Mouse (Mus musculus) neural tube, embryonic 13.5 days (tissue): ENCODE data around the gene Zfand5. TPM values are rescaled to one million over a fixed set of nuclear protein-coding genes. Genes with fewer than 3 reads are reported as not detected.
A peak's percentile ranks its signal among the peaks of the same experiment; 100 is the strongest.
"Not testable (repeated sequence)": the region's sequence is repeated elsewhere in the genome, so short reads cannot be mapped to it uniquely, and the experiment has no call there.

Source experiments
- ATAC-seq: fragments of 200-750 bp; cut with Nextera tagmentation; 2 replicates; pipeline ENCODE4 v1.8.0; 2017; ENCODE audit warnings: low read depth, mild to moderate bottlenecking, moderate TSS enrichment, moderate library complexity
- H3K27ac ChIP-seq: fragments of 300-500 bp; sonication (generic); replicated peaks from 2 replicates; pipeline ENCODE4 v1.5.1; 2015; ENCODE audit warnings: moderate library complexity, mild to moderate bottlenecking, inconsistent platforms
- H3K27me3 ChIP-seq: fragments of 300-500 bp; sonication (generic); 2 replicates; pipeline ENCODE4 v1.6.1; 2015; ENCODE audit warnings: mild to moderate bottlenecking, inconsistent platforms
- H3K36me3 ChIP-seq: fragments of 300-500 bp; sonication (generic); 2 replicates; pipeline ENCODE4 v1.6.1; 2015; ENCODE audit warnings: mild to moderate bottlenecking, inconsistent platforms
- H3K4me1 ChIP-seq: fragments of 300-500 bp; sonication (generic); replicated peaks from 2 replicates; pipeline ENCODE4 v1.6.1; 2015; ENCODE audit warnings: inconsistent platforms
- H3K4me2 ChIP-seq: fragments of 300-500 bp; sonication (generic); 2 replicates; pipeline ENCODE4 v1.6.1; 2015; ENCODE audit warnings: inconsistent platforms, mild to moderate bottlenecking, moderate library complexity
- H3K4me3 ChIP-seq: fragments of 300-500 bp; sonication (generic); 2 replicates; pipeline ENCODE4 v1.5.1; 2015; ENCODE audit warnings: mild to moderate bottlenecking, inconsistent platforms
- H3K9ac ChIP-seq: fragments of 300-500 bp; sonication (generic); 2 replicates; pipeline ENCODE4 v1.6.1; 2015; ENCODE audit warnings: moderate library complexity, mild to moderate bottlenecking, inconsistent platforms
- H3K9me3 ChIP-seq: fragments of 300-500 bp; sonication (generic); 2 replicates; pipeline ENCODE4 v1.6.1; 2016; ENCODE audit warnings: inconsistent platforms
- WGBS: fragments of 180-500 bp; shearing (Covaris S2); methylation state at CpG from one replicate; pipeline ENCODE4 v1.1.7; 2015; 5-methylcytosine and 5-hydroxymethylcytosine counted together
- polyA plus RNA-seq: library from polyadenylated mRNA; unstranded; fragments of >200 nt; fragmentation: Nextera tagmentation; extraction: Ambion mirVana; gene quantifications from 2 replicates; pipeline ENCODE4 v1.2.1, GENCODE M21; 2015

Zfand5 gene
- polyA plus RNA-seq = 186 and 190 TPM in 2 replicates

DNA sequence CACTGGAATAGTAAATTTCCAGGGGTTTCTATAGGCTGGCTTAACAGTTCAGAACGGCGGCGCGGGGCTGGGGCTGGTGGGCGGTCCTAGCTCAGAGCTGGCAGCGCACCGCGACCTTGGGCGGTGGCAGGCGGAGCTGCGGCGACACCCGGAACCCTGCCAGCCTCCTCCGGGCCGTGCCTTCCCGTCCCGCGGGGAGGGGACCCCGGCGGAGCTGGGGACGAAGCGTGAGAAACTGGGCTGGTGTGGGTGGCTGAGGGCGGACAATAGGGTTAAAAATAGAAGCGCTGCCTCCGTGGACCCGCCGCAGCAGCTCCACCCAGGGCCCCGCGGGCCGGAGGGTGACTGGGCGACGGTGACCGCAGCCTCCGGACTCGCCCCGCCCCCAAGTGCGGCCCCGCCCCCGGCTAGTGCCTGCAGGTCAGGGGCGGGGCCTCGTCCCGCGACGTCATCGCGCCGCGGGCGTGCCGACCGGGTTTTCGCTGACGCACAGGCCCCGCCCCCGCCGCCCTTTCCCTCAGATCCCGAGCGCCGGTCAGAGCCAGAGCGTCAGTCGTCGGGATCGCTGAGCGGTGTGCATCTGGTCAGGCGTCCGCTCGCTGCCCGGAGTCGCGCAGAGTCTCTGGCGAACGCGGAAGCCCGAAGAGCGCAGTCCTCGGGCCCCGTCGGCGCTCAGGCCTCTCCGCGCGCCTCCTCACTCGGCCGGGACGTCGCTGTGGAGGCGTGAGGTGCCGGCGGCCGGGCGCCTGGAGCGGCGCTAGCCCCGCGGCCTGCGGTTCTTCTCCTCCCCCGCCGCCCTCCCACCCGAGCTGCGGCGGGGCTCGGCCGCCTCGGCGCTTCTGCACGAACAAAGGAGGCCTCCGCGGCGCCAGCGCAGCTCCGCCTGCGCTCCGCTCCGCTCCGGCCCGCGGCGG, at the start of gene Zfand5:
Gene Zfand5 (plus strand): TSS at position 538 of the 914 bp plus-strand sequence.
- H3K9me3 ChIP-seq = no peaks in the 10 kb centered on the region
- peak within 1 kb of the TSS; percentile 100 for H3K27ac ChIP-seq
- ATAC-seq = peak; percentile 97
- H3K4me1 ChIP-seq = peaks cover 26% of the 10 kb centered on the region
- H3K27me3 ChIP-seq = no peaks in the 10 kb centered on the region
- under 1% methylated on average over 100 of the region's 118 CpGs for WGBS
- H3K9ac ChIP-seq = peak within 1 kb of the TSS; percentile 100
- H3K4me3 ChIP-seq = peak within 1 kb of the TSS; percentile 96
- H3K4me2 ChIP-seq = peak within 1 kb of the TSS; percentile 91
- H3K36me3 ChIP-seq = peaks cover 7% of the 10 kb centered on the region

DNA sequence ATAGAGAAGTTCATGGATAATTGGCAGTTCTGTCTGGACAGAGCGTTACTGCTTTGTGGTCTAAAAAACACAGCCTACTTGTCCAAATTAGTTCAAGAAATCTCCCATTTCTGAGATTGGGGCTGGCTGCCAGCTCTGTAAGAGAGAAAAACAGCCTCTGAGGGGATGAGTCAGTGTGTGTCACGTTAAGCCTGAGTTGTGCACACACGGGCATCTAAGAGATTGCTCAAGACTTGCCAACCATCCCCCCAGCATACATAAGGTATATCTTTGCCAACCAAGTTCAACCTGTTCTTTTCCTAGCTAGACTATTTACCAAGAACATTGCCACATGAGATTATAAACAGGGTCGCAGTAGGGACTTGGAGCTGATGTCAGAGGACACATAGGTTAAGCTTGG, 44.9 kb upstream of the Zfand5 start:
- WGBS = 83% methylated on average over 4 of the region's 4 CpGs
- no peaks in the 10 kb centered on the region for H3K4me1 ChIP-seq
- no peaks in the 10 kb centered on the region for H3K36me3 ChIP-seq
- no peaks in the 10 kb centered on the region for H3K27me3 ChIP-seq
- no peak overlapping the region for H3K27ac ChIP-seq
- H3K9ac ChIP-seq = no peak overlapping the region
- no peaks in the 10 kb centered on the region for H3K9me3 ChIP-seq
- no peak for ATAC-seq
- no peak overlapping the region for H3K4me3 ChIP-seq
- H3K4me2 ChIP-seq = no peak overlapping the region

DNA sequence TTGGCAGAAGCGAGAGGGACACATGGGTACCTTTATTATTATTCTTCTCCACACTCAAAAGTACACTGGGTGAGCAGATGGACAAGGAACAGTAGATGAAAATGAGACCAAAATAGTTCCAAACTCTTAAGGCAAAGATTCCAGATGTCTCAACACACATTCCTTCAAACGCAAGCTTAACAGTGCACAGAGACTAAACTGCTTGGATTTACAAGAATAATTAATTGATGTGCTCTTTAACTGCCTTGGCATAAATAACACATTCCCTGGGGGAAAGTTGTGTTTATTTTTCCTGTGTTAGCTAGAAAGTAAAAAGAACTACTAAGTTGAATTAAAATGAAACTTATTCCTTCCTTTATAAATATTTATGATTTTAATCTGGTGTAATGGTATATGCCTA, 44.3 kb upstream of the Zfand5 start:
- Histone ChIP-seq H3K9ac (no peak overlapping the region), H3K36me3 (no peaks in the 10 kb centered on the region), H3K4me2 (no peak overlapping the region), H3K27me3 (no peaks in the 10 kb centered on the region), H3K4me3 (no peak overlapping the region), H3K4me1 (no peaks in the 10 kb centered on the region), H3K9me3 (no peaks in the 10 kb centered on the region), H3K27ac (no peak overlapping the region)
- WGBS = 46% methylated on average over 2 of the region's 2 CpGs
- no peak for ATAC-seq

DNA sequence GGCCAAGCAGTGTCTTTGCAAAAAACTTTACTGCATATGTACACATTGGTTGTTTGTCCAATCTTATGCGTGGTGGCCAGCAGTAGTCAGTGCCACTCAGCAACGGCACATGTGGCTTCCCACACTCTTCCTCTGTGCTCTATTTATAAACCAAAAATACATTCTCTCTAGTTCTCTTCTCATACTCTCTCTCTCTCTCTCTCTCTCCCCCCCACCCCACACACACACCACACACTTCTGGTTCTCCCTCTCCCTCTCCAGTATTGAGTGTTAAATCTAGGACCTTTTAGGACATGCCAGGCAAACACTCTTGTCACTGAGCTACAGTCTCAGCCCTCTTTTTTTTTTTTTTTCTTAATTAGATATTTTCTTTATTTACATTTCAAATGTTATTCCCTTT, 23.3 kb upstream of the Zfand5 start:
- not testable (repeated sequence) for H3K4me2 ChIP-seq, H3K9ac ChIP-seq, H3K9me3 ChIP-seq, H3K4me1 ChIP-seq, H3K36me3 ChIP-seq, H3K27me3 ChIP-seq, H3K27ac ChIP-seq, H3K4me3 ChIP-seq, ATAC-seq
- 90% methylated on average over 2 of the region's 2 CpGs for WGBS

DNA sequence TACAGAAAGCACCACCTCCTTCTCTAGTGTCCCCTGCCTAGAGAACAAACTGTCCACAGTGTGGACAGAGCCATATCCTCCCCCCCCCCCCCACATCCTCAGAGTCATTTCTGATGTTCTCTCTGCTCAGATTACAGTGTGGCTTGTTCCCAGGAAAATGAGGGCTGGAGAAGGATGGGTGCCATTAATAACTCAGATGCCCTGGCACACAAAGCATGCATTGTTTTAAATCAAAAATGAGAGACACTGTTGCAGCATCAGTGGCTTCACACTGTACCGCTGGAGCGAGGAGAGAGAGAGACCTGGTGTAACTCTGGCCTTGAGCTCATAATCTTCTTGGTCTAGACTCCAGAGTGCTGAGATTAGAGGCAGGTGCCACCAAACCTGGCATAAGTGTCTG, 18.2 kb upstream of the Zfand5 start:
- Histone ChIP-seq H3K36me3 (no peaks in the 10 kb centered on the region), H3K4me2 (no peak overlapping the region), H3K9me3 (no peaks in the 10 kb centered on the region), H3K27me3 (no peaks in the 10 kb centered on the region), H3K4me3 (no peak overlapping the region), H3K9ac (no peak overlapping the region), H3K27ac (no peak overlapping the region), H3K4me1 (no peaks in the 10 kb centered on the region)
- WGBS = 78% methylated on average over 2 of the region's 2 CpGs
- no peak for ATAC-seq

DNA sequence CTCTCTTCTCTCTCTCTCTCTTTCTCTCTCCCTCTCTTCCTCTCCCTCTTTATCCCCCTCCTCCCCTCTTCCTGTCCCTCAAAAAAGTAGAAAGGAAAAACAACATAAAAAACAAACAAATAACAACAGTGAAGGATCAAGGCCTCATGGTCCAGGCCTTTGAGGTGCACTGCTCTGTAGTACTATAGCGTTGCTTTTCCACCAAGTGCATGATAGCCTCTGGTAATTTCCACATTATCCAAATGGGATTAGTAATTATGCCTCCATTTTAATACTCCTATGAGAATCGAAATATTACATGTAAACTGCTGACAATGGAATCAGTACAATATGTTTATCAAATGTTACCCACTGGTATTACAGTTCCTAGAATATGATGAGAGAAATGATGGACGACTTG, 16.2 kb upstream of the Zfand5 start:
- Histone ChIP-seq H3K4me2 (no peak overlapping the region), H3K9ac (no peak overlapping the region), H3K27me3 (no peaks in the 10 kb centered on the region), H3K4me3 (no peak overlapping the region), H3K36me3 (no peaks in the 10 kb centered on the region), H3K4me1 (no peaks in the 10 kb centered on the region), H3K9me3 (no peaks in the 10 kb centered on the region), H3K27ac (peak overlapping the region; percentile 29; the same call in 1 of the 2 replicates)
- no peak for ATAC-seq
- 71% methylated on average over 3 of the region's 3 CpGs for WGBS

DNA sequence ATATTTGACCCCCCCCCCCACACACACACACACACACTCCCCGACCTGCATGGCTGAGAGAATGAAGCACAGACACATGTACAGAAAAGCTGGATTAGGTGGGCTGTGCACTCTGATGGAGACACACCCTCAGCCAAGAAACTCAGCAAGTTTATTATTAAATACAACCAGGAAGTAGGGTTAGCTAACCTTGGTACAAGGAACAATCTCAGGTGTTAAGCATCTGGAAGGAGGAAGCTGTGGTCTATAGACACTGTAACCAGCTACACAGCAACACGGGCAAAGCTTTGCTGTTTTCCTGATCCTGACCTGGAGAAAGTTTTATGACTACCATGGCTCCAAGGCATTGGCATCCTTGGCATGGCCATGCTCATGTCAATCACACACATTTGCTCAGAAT, 12.6 kb upstream of the Zfand5 start:
- H3K36me3 ChIP-seq = no peaks in the 10 kb centered on the region
- H3K27me3 ChIP-seq = no peaks in the 10 kb centered on the region
- no peak overlapping the region for H3K4me3 ChIP-seq
- no peak overlapping the region for H3K9ac ChIP-seq
- WGBS = 88% methylated on average over 2 of the region's 2 CpGs
- H3K4me1 ChIP-seq = no peaks in the 10 kb centered on the region
- H3K4me2 ChIP-seq = no peak overlapping the region
- no peaks in the 10 kb centered on the region for H3K9me3 ChIP-seq
- no peak for ATAC-seq
- H3K27ac ChIP-seq = no peak overlapping the region

DNA sequence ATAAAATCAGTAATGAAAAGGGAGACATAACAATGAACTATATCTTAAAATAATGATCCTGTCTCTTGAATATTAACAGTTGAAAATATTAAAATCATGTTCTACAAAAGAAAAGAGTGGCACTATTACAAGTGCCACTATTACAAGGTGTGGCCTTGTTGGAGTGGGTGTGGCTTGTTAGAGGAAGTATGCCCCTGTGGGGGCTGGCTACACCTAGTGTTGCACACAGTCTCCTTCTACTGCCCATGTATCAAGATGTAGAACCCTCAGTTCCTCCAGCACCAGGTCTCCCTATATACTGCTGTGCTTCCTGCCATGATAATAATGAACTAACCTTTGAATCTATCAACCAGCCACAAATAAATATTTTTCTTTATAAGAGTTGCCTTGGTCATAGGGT, 11.8 kb upstream of the Zfand5 start:
- no peak for ATAC-seq
- Histone ChIP-seq H3K4me1 (no peaks in the 10 kb centered on the region), H3K36me3 (no peaks in the 10 kb centered on the region), H3K9ac (no peak overlapping the region), H3K9me3 (no peaks in the 10 kb centered on the region), H3K27me3 (no peaks in the 10 kb centered on the region), H3K4me3 (no peak overlapping the region), H3K4me2 (no peak overlapping the region), H3K27ac (no peak overlapping the region)

DNA sequence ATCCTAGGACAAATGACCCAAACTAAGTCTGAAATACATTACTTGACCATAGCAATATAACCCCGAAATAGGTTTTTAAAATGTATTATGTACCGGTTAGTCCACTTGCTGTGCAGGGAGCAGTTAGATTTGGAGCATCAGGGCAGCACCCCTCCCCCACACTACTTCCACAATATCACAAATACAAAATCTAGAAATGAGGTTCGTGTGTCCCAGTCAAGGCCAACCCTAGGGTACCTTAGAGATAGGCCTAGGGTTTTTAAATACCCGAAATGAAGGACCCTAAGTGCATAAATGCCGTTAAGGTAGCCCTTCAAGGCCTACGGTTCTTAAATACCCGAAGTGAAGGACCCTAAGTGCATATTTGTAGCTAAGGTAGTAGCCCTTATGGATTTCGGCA, 892 bp upstream of the Zfand5 start:
- H3K4me2 ChIP-seq = peak overlapping the region; percentile 67
- no peaks in the 10 kb centered on the region for H3K36me3 ChIP-seq
- H3K27ac ChIP-seq = peak overlapping the region; percentile 100
- H3K4me3 ChIP-seq = peak overlapping the region; percentile 96
- H3K9me3 ChIP-seq = no peaks in the 10 kb centered on the region
- peaks cover 18% of the 10 kb centered on the region for H3K4me1 ChIP-seq
- H3K27me3 ChIP-seq = no peaks in the 10 kb centered on the region
- WGBS = 32% methylated on average over 8 of the region's 8 CpGs
- H3K9ac ChIP-seq = peak overlapping the region; percentile 100
- ATAC-seq = peak; percentile 0; the same call in 1 of the 2 replicates

DNA sequence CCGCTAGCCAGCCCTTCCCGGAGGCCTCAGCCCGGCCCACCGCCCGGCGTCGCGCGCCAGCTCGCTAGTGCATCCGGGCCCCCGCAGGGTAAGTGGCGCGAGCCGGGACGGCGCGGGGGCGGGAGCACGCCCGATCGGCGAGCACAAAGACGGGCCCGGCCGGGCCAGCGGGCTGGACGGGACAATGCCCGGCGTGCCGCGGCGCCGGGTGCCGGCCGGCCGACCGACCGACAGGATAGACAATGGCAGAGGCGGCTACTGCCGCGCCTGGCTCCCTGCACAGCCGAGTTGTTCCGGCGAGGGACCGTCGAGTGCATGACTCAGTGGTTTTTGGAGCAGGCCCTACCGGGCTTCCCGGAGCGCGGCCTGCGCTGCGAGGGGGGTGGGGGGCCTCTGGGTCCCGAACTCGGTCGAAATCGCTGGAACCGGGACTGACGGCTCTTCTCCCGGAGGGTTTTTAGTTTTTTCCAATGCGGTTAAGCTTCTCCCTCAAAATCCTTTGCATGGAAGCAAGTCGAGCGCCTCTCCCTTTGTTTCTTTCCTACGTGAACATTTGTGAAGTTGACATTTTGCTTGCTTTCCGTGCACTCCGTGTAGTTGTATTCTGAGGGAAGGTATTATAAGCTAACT, 692 bp downstream of the Zfand5 start:
- no peaks in the 10 kb centered on the region for H3K9me3 ChIP-seq
- H3K4me2 ChIP-seq = peak overlapping the region; percentile 91
- peak overlapping the region; percentile 100 for H3K9ac ChIP-seq
- ATAC-seq = peak; percentile 61
- no peaks in the 10 kb centered on the region for H3K27me3 ChIP-seq
- under 1% methylated on average over 66 of the region's 66 CpGs for WGBS
- H3K36me3 ChIP-seq = peaks cover 14% of the 10 kb centered on the region
- peaks cover 28% of the 10 kb centered on the region for H3K4me1 ChIP-seq
- H3K4me3 ChIP-seq = peak overlapping the region; percentile 96
- H3K27ac ChIP-seq = peak overlapping the region; percentile 100

DNA sequence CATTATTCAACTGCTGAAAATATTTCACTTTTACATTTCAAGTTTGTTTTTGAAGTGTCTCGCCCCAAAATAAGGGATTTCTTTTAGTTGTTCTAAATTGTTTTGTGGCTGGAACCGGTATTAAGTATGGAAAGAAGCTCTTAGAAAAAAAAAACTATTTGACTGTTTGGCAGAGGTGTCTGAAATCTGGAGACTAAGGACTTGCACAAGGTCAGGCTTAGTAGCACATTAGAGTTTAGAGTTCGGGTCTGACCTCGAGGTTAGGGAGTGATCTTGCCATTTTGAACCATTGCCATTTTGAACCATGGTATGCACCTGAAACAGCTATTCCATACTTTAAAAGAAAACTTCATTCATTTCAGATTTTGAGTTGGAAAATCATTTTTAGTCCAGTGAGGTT, 1.4 kb downstream of the Zfand5 start:
- 0% methylated on average over 4 of the region's 4 CpGs for WGBS
- H3K9ac ChIP-seq = peak overlapping the region; percentile 100
- no peak for ATAC-seq
- no peaks in the 10 kb centered on the region for H3K9me3 ChIP-seq
- H3K27me3 ChIP-seq = no peaks in the 10 kb centered on the region
- peaks cover 28% of the 10 kb centered on the region for H3K4me1 ChIP-seq
- 0 out of 2 replicates have a peak overlapping the region, but pooled peaks have one; percentile 52 for H3K27ac ChIP-seq
- peaks cover 19% of the 10 kb centered on the region for H3K36me3 ChIP-seq
- peak overlapping the region; percentile 96 for H3K4me3 ChIP-seq
- peak overlapping the region; percentile 91 for H3K4me2 ChIP-seq

DNA sequence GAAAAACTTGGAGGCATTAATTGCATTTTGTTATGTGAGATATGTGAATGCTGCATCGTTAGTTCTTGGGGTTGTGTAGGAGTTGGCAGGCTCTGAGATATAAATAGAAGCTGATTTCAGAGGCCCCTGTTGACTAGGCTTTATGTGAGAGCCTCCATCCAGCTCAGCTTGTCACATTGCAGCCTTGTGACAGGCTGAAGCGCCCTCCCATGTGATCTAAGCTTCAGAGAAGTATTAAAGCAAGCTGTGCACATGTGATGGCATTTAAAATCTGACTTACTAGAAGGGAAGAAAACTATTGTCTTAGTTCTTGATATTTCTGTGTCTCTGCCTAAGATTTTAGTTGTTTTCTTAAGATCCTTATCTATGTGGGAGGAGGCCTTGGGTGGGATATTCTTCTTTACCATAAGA, 2.1 kb downstream of the Zfand5 start:
- Histone ChIP-seq H3K27me3 (no peaks in the 10 kb centered on the region), H3K4me3 (peak overlapping the region; percentile 96), H3K4me2 (peak overlapping the region; percentile 91), H3K27ac (peak overlapping the region; percentile 52; the same call in 1 of the 2 replicates), H3K9ac (peak overlapping the region; percentile 100), H3K9me3 (no peaks in the 10 kb centered on the region), H3K36me3 (peaks cover 21% of the 10 kb centered on the region), H3K4me1 (peaks cover 28% of the 10 kb centered on the region)
- no peak for ATAC-seq
- 0% methylated on average over 2 of the region's 2 CpGs for WGBS
